Mouse (Mus musculus) midbrain, embryonic 12.5 days (tissue): ENCODE data around the gene Metrnl. TPM values are rescaled to one million over a fixed set of nuclear protein-coding genes. Genes with fewer than 3 reads are reported as not detected.

Experiments used
- ATAC-seq: fragments of 200-750 bp; cut with Nextera tagmentation; 2 replicates; pipeline ENCODE4 v1.8.0; 2017; ENCODE audit warnings: low read depth, moderate TSS enrichment, moderate library complexity; ENCODE audit not compliant: low FRiP score
- H3K27ac ChIP-seq: fragments of 300-500 bp; sonication (generic); replicated peaks from 2 replicates; pipeline ENCODE4 v1.5.1; 2016; ENCODE audit warnings: mild to moderate bottlenecking
- H3K27me3 ChIP-seq: fragments of 300-500 bp; sonication (generic); 2 replicates; pipeline ENCODE4 v1.6.1; 2016; ENCODE audit warnings: mild to moderate bottlenecking
- H3K36me3 ChIP-seq: fragments of 300-500 bp; sonication (generic); 2 replicates; pipeline ENCODE4 v1.6.1; 2016
- H3K4me1 ChIP-seq: fragments of 300-500 bp; sonication (generic); 2 replicates; pipeline ENCODE4 v1.6.1; 2016
- H3K4me2 ChIP-seq: fragments of 300-500 bp; sonication (generic); replicated peaks from 2 replicates; pipeline ENCODE4 v1.6.1; 2016; ENCODE audit warnings: mild to moderate bottlenecking, moderate library complexity
- H3K4me3 ChIP-seq: fragments of 300-500 bp; sonication (generic); 2 replicates; pipeline ENCODE4 v1.5.1; 2016; ENCODE audit warnings: mild to moderate bottlenecking
- H3K9ac ChIP-seq: fragments of 300-500 bp; sonication (generic); replicated peaks from 2 replicates; pipeline ENCODE4 v1.6.1; 2016; ENCODE audit warnings: mild to moderate bottlenecking, moderate library complexity
- H3K9me3 ChIP-seq: fragments of 300-500 bp; sonication (generic); 2 replicates; pipeline ENCODE4 v1.6.1; 2016; ENCODE audit warnings: mild to moderate bottlenecking
- WGBS: fragments of 180-500 bp; shearing (Covaris S2); methylation state at CpG from one replicate; pipeline ENCODE4 v1.1.7; 2016; 5-methylcytosine and 5-hydroxymethylcytosine counted together
- polyA plus RNA-seq: library from polyadenylated mRNA; unstranded; fragments of >200 nt; fragmentation: Nextera tagmentation; extraction: Ambion mirVana; gene quantifications from 2 replicates; pipeline ENCODE4 v1.2.1, GENCODE M21; 2016

The Metrnl gene
- polyA plus RNA-seq, 1 experiment from 2014 or later: 12.4 TPM

DNA sequence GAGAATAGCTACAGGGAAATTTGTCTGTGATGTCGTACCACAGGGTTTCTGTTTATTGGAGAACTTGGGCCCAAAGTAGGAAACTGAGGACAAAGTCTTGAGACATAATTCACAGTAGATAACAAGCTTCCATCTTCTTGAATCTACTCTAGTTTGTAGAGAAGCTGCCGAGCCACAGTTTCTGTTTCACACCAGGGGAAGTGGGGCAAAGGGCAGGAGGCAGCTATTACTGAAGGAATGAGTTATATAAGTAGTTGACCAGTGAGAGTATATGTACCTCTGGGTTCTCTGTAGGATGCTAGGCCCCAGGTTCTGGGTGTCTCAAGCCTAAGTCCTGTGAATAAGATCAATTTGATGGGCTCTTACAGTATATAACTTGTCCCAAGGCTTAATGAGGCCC, 12.2 kb downstream of the Metrnl start:
- Histone ChIP-seq H3K9ac (no peak overlapping the region), H3K4me3 (no peak overlapping the region), H3K36me3 (no peaks in the 10 kb centered on the region), H3K9me3 (no peaks in the 10 kb centered on the region), H3K27ac (no peak overlapping the region), H3K27me3 (no peaks in the 10 kb centered on the region), H3K4me2 (no peak overlapping the region), H3K4me1 (no peaks in the 10 kb centered on the region)
- no peak for ATAC-seq
- 83% methylated on average over 2 of the region's 2 CpGs for WGBS

DNA sequence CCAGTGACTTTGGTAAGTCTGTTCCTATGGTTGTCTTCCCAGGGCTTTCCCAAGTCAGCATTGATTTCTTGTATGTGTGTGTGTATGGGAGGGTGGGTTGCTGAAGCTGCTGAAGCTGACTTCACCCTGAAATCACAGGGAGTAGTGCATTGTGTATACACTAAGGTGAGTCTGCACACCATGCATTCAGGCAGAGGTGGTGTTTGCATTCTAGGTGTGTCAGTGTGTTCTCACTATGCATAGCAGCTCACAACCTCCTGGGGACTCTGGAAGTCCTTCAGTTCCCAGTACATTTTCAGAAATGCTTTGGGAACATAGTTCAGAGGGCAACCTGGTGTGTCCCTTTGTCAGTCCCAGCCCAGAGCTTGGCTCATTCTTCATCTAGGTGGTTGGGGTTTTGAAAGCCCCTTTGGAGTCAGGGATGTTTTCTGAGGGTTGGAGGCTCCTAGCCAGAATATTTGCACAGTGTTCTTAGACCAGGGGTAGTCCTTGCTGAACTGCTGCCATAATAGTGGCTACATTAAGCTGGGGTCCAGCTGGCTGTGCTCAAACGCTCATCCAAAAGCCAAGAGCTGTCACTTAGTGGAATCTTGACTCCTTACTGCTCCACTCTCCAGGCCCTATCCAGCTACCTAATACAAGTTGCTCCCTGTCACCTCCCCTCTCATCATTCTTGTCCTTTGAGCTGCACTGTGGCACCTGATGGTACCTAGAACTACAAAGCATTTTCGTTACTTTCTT, 13.6 kb downstream of the Metrnl start:
- Histone ChIP-seq H3K36me3 (no peaks in the 10 kb centered on the region), H3K9me3 (no peaks in the 10 kb centered on the region), H3K4me3 (no peak overlapping the region), H3K27ac (no peak overlapping the region), H3K4me1 (no peaks in the 10 kb centered on the region), H3K27me3 (no peaks in the 10 kb centered on the region), H3K9ac (no peak overlapping the region), H3K4me2 (no peak overlapping the region)
- no peak for ATAC-seq
- 86% methylated on average over 2 of the region's 2 CpGs for WGBS

- no peak overlapping the region for H3K4me2 ChIP-seq
- H3K9me3 ChIP-seq: no peaks in the 10 kb centered on the region
- whole genome bisulfite sequencing: 67% methylated on average over 6 of the region's 6 CpGs
- H3K4me3 ChIP-seq: no peak overlapping the region
- H3K36me3 ChIP-seq: no peaks in the 10 kb centered on the region
- no peak for ATAC-seq
- no peaks in the 10 kb centered on the region for H3K27me3 ChIP-seq
- no peak overlapping the region for H3K9ac ChIP-seq
- H3K27ac ChIP-seq: no peak overlapping the region
- no peaks in the 10 kb centered on the region for H3K4me1 ChIP-seq
Observed at GRCm38 (mm10) chr11:121717724-121718123, 16.4 kb downstream of the Metrnl start.

- Histone ChIP-seq H3K9ac (no peak overlapping the region), H3K27me3 (no peaks in the 10 kb centered on the region), H3K4me3 (no peak overlapping the region), H3K27ac (no peak overlapping the region), H3K36me3 (no peaks in the 10 kb centered on the region), H3K9me3 (no peaks in the 10 kb centered on the region), H3K4me1 (no peaks in the 10 kb centered on the region), H3K4me2 (no peak overlapping the region)
- 90% methylated on average over 3 of the region's 3 CpGs for WGBS
- no peak for ATAC-seq
Observed at GRCm38 (mm10) chr11:121720752-121721151, 19.4 kb downstream of the Metrnl start.

DNA sequence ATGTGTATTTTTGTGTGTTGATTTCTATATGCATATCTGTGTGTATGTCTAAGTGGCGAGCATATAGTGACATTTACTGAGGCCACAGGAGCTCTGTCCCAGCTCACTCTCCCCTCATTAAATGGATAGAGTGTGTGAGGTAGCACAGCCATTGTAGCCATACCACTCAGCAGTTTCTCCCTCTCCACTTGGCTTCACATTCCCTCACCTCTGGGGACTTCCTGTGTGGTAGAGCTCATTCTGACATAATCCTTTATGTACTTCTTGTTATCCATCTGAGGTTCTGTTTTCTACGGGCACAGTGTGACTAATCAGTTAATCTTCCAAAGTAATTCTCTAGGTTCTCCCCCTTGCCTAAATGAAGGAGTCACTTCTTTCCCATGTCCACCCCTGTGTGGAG, 21.1 kb downstream of the Metrnl start:
- Histone ChIP-seq H3K9me3 (no peaks in the 10 kb centered on the region), H3K27me3 (no peaks in the 10 kb centered on the region), H3K36me3 (no peaks in the 10 kb centered on the region), H3K4me2 (no peak overlapping the region), H3K27ac (no peak overlapping the region), H3K9ac (no peak overlapping the region), H3K4me3 (no peak overlapping the region), H3K4me1 (no peaks in the 10 kb centered on the region)
- 69% methylated on average over 2 of the region's 2 CpGs for WGBS
- ATAC-seq: no peak

GRCm38 (mm10) chr11:121726625-121727024, 25.3 kb downstream of the Metrnl start:
- ATAC-seq: no peak
- H3K4me2 ChIP-seq: no peak overlapping the region
- H3K9ac ChIP-seq: no peak overlapping the region
- no peaks in the 10 kb centered on the region for H3K9me3 ChIP-seq
- no peaks in the 10 kb centered on the region for H3K36me3 ChIP-seq
- no peaks in the 10 kb centered on the region for H3K27me3 ChIP-seq
- no peak overlapping the region for H3K27ac ChIP-seq
- no peak overlapping the region for H3K4me3 ChIP-seq
- no peaks in the 10 kb centered on the region for H3K4me1 ChIP-seq
- 82% methylated on average over 2 of the region's 2 CpGs for WGBS

GRCm38 (mm10) chr11:121734184-121734583, 32.8 kb downstream of the Metrnl start:
- H3K9me3 ChIP-seq: no peaks in the 10 kb centered on the region
- 63% methylated on average over 1 of the region's 1 CpGs for WGBS
- H3K4me1 ChIP-seq: 0 out of 2 replicates have a peak, but pooled peaks cover 7% of the 10 kb centered on the region
- H3K27me3 ChIP-seq: no peaks in the 10 kb centered on the region
- H3K4me2 ChIP-seq: no peak overlapping the region
- ATAC-seq: no peak
- H3K4me3 ChIP-seq: no peak overlapping the region
- H3K36me3 ChIP-seq: no peaks in the 10 kb centered on the region
- no peak overlapping the region for H3K9ac ChIP-seq
- no peak overlapping the region for H3K27ac ChIP-seq

DNA sequence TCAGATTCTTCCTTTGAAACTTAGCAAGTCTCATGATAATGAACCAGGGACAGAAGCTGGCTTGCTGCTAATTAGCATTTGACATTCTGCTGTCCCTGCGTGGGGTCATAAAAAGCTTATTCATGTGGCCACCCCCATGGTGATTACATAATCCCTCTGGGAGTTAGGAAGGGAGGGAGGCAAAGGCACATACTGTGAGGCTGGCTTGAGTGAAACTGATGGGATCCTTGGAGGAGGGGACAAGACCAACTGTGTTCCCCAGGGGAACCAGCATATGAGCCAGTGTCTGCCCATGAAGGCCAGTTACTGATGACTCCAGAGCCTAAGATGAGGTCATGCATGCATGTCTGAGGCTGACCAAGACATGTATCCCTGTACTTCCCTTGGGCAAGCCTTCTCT, 33.5 kb downstream of the Metrnl start:
- H3K4me1 ChIP-seq: 0 out of 2 replicates have a peak, but pooled peaks cover 7% of the 10 kb centered on the region
- ATAC-seq: no peak
- no peaks in the 10 kb centered on the region for H3K36me3 ChIP-seq
- no peak overlapping the region for H3K4me2 ChIP-seq
- H3K9ac ChIP-seq: no peak overlapping the region
- H3K9me3 ChIP-seq: no peaks in the 10 kb centered on the region
- no peaks in the 10 kb centered on the region for H3K27me3 ChIP-seq
- 3% methylated on average over 1 of the region's 1 CpGs for WGBS
- no peak overlapping the region for H3K4me3 ChIP-seq
- no peak overlapping the region for H3K27ac ChIP-seq

DNA sequence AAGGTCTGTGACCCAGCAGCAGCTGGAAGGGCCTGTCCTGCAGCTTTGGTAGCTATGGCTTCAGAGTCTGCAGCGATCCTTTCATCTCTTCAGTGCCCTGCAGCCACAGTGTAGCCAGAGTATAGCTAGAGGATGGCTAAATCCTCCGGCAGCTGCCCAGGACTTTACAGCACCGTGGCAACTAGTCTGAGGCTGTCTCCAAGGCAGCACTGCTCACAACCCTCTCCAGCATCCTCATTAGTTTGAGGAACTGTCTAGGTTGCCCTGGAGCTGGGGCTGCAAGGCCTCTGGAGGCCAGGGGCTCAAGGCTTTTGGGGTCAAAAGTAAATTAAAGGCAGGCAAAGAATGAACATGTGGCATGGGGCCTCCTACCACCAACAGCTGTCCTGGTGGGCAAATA, 37.3 kb downstream of the Metrnl start:
- WGBS: 38% methylated on average over 3 of the region's 3 CpGs
- no peak for ATAC-seq

DNA sequence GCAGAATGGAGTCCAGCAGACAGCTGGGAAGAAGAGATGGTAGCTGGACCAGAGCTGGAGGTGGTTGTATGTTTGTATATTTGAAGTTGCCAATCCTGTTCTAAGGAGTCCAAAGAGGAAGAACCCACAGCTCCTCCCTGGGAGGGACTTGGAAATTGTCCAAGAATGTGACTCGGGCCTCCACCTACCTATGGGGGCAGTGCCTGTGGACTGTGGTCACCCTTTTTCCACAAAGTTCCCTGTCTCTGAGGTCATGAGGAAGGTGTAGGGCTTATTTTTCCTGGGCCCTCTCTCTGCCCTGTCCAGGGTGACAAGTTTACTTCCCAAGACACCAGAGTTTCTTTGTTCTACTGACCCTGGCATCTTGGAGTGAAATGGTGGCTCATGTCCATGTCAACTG, 39.6 kb downstream of the Metrnl start:
- Histone ChIP-seq H3K4me1 (peaks cover 9% of the 10 kb centered on the region; the same call in 1 of the 2 replicates), H3K4me3 (no peak overlapping the region), H3K27ac (no peak overlapping the region), H3K9me3 (no peaks in the 10 kb centered on the region), H3K4me2 (no peak overlapping the region), H3K27me3 (no peaks in the 10 kb centered on the region), H3K36me3 (no peaks in the 10 kb centered on the region), H3K9ac (no peak overlapping the region)
- ATAC-seq: no peak
- 82% methylated on average over 1 of the region's 1 CpGs for WGBS

More for the DNA sequence above, 37.3 kb downstream of the Metrnl start:
- H3K36me3 ChIP-seq: no peaks in the 10 kb centered on the region
- 0 out of 2 replicates have a peak overlapping the region, but pooled peaks have one; percentile 20 for H3K27ac ChIP-seq
- peaks cover 11% of the 10 kb centered on the region; the same call in 1 of the 2 replicates for H3K4me1 ChIP-seq
- H3K9ac ChIP-seq: no peak overlapping the region
- no peak overlapping the region for H3K4me2 ChIP-seq
- H3K9me3 ChIP-seq: no peaks in the 10 kb centered on the region
- H3K27me3 ChIP-seq: no peaks in the 10 kb centered on the region
- no peak overlapping the region for H3K4me3 ChIP-seq

DNA sequence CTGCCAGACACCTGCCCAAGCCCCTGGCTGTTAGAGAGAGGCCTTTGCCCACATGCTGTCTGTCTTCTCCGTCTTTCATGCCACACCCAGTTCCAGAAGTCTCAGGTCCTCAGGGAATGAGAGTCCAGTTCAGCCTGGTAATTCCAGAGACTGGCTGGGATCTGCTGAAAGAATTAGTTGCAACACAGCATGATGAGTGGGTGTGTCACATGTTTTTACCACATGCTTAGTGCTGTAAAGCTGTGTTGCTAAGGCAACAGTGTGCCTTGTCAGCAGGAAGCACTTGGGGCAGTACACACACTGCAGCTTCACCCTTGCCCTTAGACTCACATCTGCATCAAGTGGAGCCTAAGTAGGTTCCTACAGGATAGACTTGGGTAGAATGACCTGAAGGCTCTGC, 40.1 kb downstream of the Metrnl start:
- no peak overlapping the region for H3K4me3 ChIP-seq
- no peak overlapping the region for H3K4me2 ChIP-seq
- no peaks in the 10 kb centered on the region for H3K9me3 ChIP-seq
- no peak overlapping the region for H3K9ac ChIP-seq
- ATAC-seq: no peak
- H3K27ac ChIP-seq: no peak overlapping the region
- H3K36me3 ChIP-seq: no peaks in the 10 kb centered on the region
- WGBS: 46% methylated on average over 1 of the region's 1 CpGs
- H3K27me3 ChIP-seq: no peaks in the 10 kb centered on the region
- peaks cover 9% of the 10 kb centered on the region; the same call in 1 of the 2 replicates for H3K4me1 ChIP-seq

- Histone ChIP-seq H3K36me3 (no peaks in the 10 kb centered on the region), H3K4me1 (peaks cover 9% of the 10 kb centered on the region; the same call in 1 of the 2 replicates), H3K9me3 (no peaks in the 10 kb centered on the region), H3K9ac (no peak overlapping the region), H3K4me3 (no peak overlapping the region), H3K4me2 (no peak overlapping the region), H3K27ac (no peak overlapping the region), H3K27me3 (no peaks in the 10 kb centered on the region)
- 69% methylated on average over 1 of the region's 1 CpGs for WGBS
- no peak for ATAC-seq
Observed at GRCm38 (mm10) chr11:121743113-121743512, 41.8 kb downstream of the Metrnl start.
